Mouse (Mus musculus) hindbrain, embryonic 14.5 days (tissue): ENCODE measurements around the gene Tmeff1. TPM values are rescaled to one million over a fixed set of nuclear protein-coding genes. Genes with fewer than 3 reads are reported as not detected.

Source experiments
- ATAC-seq: fragments of 200-750 bp; cut with Nextera tagmentation; 2 replicates; pipeline ENCODE4 v1.8.0; 2017; ENCODE audit warnings: moderate number of reproducible peaks, mild to moderate bottlenecking, moderate TSS enrichment, moderate library complexity; ENCODE audit not compliant: low FRiP score
- DNase-seq: peaks from one replicate; pipeline ENCODE4 v3.0.0-alpha.2; 2015; ENCODE audit warnings: low spot score
- H3K27ac ChIP-seq: fragments of 300-500 bp; sonication (generic); 2 replicates; pipeline ENCODE4 v1.5.1; 2014; ENCODE audit warnings: mild to moderate bottlenecking, moderate library complexity
- H3K27me3 ChIP-seq: fragments of 300-500 bp; sonication (generic); 2 replicates; pipeline ENCODE4 v1.6.1; 2014; ENCODE audit warnings: mild to moderate bottlenecking, low read length, mixed read lengths; ENCODE audit not compliant: control insufficient read depth, insufficient read depth
- H3K36me3 ChIP-seq: fragments of 300-500 bp; sonication (generic); replicated peaks from 2 replicates; pipeline ENCODE4 v1.6.1; 2014; ENCODE audit not compliant: control insufficient read depth, insufficient read depth
- H3K4me1 ChIP-seq: fragments of 300-500 bp; sonication (generic); replicated peaks from 2 replicates; pipeline ENCODE4 v1.6.1; 2014; ENCODE audit warnings: antibody characterized with exemption, low read length, mixed read lengths; ENCODE audit not compliant: control insufficient read depth, insufficient read depth
- H3K4me2 ChIP-seq: fragments of 300-500 bp; sonication (generic); replicated peaks from 2 replicates; pipeline ENCODE4 v1.6.1; 2014; ENCODE audit warnings: mild to moderate bottlenecking, moderate library complexity
- H3K4me3 ChIP-seq: fragments of 300-500 bp; sonication (generic); replicated peaks from 2 replicates; pipeline ENCODE4 v1.5.1; 2014; ENCODE audit warnings: mild to moderate bottlenecking, low read length
- H3K9ac ChIP-seq: fragments of 300-500 bp; sonication (generic); 2 replicates; pipeline ENCODE4 v1.6.1; 2014
- H3K9me3 ChIP-seq: fragments of 300-500 bp; sonication (generic); 2 replicates; pipeline ENCODE4 v1.6.1; 2016; ENCODE audit warnings: low read length; ENCODE audit not compliant: control insufficient read depth
- WGBS: fragments of 180-500 bp; shearing (Covaris S2); extraction: QIAGEN DNeasy Blood & Tissue Kit; methylation state at CpG from one replicate; pipeline ENCODE4 v1.1.7; 2014; 5-methylcytosine and 5-hydroxymethylcytosine counted together
- polyA plus RNA-seq: library from polyadenylated mRNA; unstranded; fragments of >200 nt; fragmentation: Nextera tagmentation; extraction: Ambion mirVana; gene quantifications from 2 replicates; pipeline ENCODE4 v1.2.1, GENCODE M21; 2014

The Tmeff1 gene
- polyA plus RNA-seq, 1 experiment from 2014 or later = 333 TPM

DNA sequence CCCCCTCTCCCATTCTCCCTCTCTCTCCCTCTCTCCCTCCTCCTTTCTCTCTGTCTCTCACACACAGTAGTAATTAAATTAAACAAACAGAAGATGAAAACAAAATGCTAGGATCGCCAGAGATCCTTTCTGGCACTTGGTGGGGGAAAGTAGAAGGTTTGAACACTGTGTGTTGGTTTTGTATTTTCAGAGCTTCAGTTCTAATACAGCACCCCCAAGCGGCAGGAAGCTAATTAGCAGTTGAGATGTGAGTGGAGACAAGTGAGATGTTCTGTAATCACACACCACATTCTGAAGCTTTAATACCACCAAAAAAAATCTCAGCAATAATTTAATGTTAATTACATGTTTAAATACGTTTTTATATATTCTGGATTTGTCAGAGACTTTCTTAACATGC lies 29.2 kb upstream of the Tmeff1 start:
- H3K4me2 ChIP-seq = no peak overlapping the region
- H3K4me1 ChIP-seq = no peaks in the 10 kb centered on the region
- no peak overlapping the region for H3K4me3 ChIP-seq
- no peaks in the 10 kb centered on the region for H3K27me3 ChIP-seq
- peak; percentile 57 for DNase-seq
- H3K9ac ChIP-seq = no peak overlapping the region
- no peak for ATAC-seq
- H3K9me3 ChIP-seq = no peaks in the 10 kb centered on the region
- H3K27ac ChIP-seq = no peak overlapping the region
- peaks cover 31% of the 10 kb centered on the region for H3K36me3 ChIP-seq
- WGBS = 29% methylated on average over 3 of the region's 3 CpGs

- H3K27me3 ChIP-seq = no peaks in the 10 kb centered on the region
- no peak overlapping the region for H3K9ac ChIP-seq
- H3K4me1 ChIP-seq = no peaks in the 10 kb centered on the region
- no peaks in the 10 kb centered on the region for H3K9me3 ChIP-seq
- no peak overlapping the region for H3K27ac ChIP-seq
- WGBS = 73% methylated on average over 14 of the region's 14 CpGs
- peaks cover 41% of the 10 kb centered on the region for H3K36me3 ChIP-seq
- no peak for DNase-seq
- ATAC-seq = no peak
- H3K4me2 ChIP-seq = no peak overlapping the region
- H3K4me3 ChIP-seq = no peak overlapping the region
Observed at GRCm38 (mm10) chr4:48559652-48560051, 25.3 kb upstream of the Tmeff1 start.

DNA sequence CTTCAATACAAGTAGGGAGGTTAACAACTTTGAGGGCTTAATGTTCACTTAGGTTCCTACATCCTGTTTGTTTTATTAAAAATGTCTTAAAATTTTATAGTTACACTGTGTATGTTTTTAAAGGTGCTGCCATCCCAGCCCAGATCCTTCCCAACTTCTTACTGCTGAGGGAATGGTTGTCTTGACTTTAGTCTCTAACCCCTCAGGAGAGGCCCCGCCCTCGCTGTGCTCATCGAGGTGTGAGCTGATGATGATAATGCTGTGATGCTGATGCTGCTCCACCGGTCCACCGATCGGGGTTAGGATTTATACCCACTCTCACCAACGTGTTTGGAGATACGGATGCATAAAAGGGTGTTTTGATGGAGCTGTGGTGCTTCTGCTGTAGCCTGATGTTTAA lies 23.1 kb upstream of the Tmeff1 start:
- Histone ChIP-seq H3K27me3 (no peaks in the 10 kb centered on the region), H3K4me3 (no peak overlapping the region), H3K4me1 (no peaks in the 10 kb centered on the region), H3K36me3 (peaks cover 37% of the 10 kb centered on the region), H3K4me2 (no peak overlapping the region), H3K9me3 (no peaks in the 10 kb centered on the region), H3K27ac (no peak overlapping the region), H3K9ac (no peak overlapping the region)
- WGBS = 89% methylated on average over 8 of the region's 8 CpGs
- ATAC-seq = no peak
- DNase-seq = no peak

GRCm38 (mm10) chr4:48564962-48565361 lies 20.0 kb upstream of the Tmeff1 start:
- Histone ChIP-seq H3K36me3 (peaks cover 28% of the 10 kb centered on the region), H3K4me3 (no peak overlapping the region), H3K9me3 (no peaks in the 10 kb centered on the region), H3K27ac (no peak overlapping the region), H3K4me2 (no peak overlapping the region), H3K9ac (no peak overlapping the region), H3K4me1 (no peaks in the 10 kb centered on the region), H3K27me3 (no peaks in the 10 kb centered on the region)
- DNase-seq (no peak), ATAC-seq (no peak)

DNA sequence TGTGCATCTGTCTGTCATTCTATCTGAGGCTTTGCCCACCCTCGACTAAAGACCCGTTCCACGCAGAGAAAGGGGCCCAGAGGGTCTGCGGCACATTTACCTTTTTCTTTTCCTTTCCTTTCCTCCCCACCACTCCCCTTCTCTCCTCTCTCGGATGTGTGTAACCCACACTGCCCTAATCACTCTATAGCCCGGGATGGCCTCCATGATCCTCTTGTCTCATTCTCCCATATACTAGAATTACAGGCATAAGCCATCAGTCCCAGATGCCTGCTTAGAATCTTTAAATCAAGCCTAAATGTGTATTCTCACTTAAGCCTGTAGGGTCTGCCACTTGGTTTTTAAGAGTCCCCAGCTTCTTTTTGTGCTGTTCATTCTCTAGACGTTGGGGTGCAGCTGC lies 8.6 kb upstream of the Tmeff1 start:
- Histone ChIP-seq H3K36me3 (no peaks in the 10 kb centered on the region), H3K9ac (no peak overlapping the region), H3K4me2 (no peak overlapping the region), H3K4me3 (no peak overlapping the region), H3K4me1 (peaks cover 3% of the 10 kb centered on the region; the same call in 1 of the 2 replicates), H3K9me3 (no peaks in the 10 kb centered on the region), H3K27ac (no peak overlapping the region), H3K27me3 (no peaks in the 10 kb centered on the region)
- ATAC-seq (no peak), DNase-seq (no peak)
- WGBS = 89% methylated on average over 7 of the region's 7 CpGs

- Histone ChIP-seq H3K4me1 (peaks cover 4% of the 10 kb centered on the region; the same call in 1 of the 2 replicates), H3K27me3 (no peaks in the 10 kb centered on the region), H3K4me2 (no peak overlapping the region), H3K36me3 (no peaks in the 10 kb centered on the region), H3K9ac (no peak overlapping the region), H3K9me3 (no peaks in the 10 kb centered on the region), H3K4me3 (no peak overlapping the region), H3K27ac (no peak overlapping the region)
- ATAC-seq (no peak), DNase-seq (no peak)
- WGBS = 96% methylated on average over 1 of the region's 1 CpGs
Observed at GRCm38 (mm10) chr4:48577831-48578230, 7.1 kb upstream of the Tmeff1 start.

- H3K4me2 ChIP-seq = no peak overlapping the region
- WGBS = 59% methylated on average over 4 of the region's 4 CpGs
- H3K27ac ChIP-seq = no peak overlapping the region
- peaks cover 4% of the 10 kb centered on the region; the same call in 1 of the 2 replicates for H3K4me1 ChIP-seq
- H3K27me3 ChIP-seq = no peaks in the 10 kb centered on the region
- no peak overlapping the region for H3K9ac ChIP-seq
- no peak overlapping the region for H3K4me3 ChIP-seq
- DNase-seq = no peak
- no peaks in the 10 kb centered on the region for H3K36me3 ChIP-seq
- H3K9me3 ChIP-seq = no peaks in the 10 kb centered on the region
- no peak for ATAC-seq
Observed at GRCm38 (mm10) chr4:48578399-48578798, 6.6 kb upstream of the Tmeff1 start.

- ATAC-seq (no peak), DNase-seq (no peak)
- H3K36me3 ChIP-seq = no peaks in the 10 kb centered on the region
- WGBS = 66% methylated on average over 6 of the region's 6 CpGs
- no peaks in the 10 kb centered on the region for H3K9me3 ChIP-seq
- no peak overlapping the region for H3K27ac ChIP-seq
- H3K27me3 ChIP-seq = no peaks in the 10 kb centered on the region
- no peak overlapping the region for H3K9ac ChIP-seq
- no peak overlapping the region for H3K4me2 ChIP-seq
- H3K4me1 ChIP-seq = peaks cover 13% of the 10 kb centered on the region; the same call in 1 of the 2 replicates
- no peak overlapping the region for H3K4me3 ChIP-seq
Observed at GRCm38 (mm10) chr4:48579475-48580110, 5.4 kb upstream of the Tmeff1 start.

DNA sequence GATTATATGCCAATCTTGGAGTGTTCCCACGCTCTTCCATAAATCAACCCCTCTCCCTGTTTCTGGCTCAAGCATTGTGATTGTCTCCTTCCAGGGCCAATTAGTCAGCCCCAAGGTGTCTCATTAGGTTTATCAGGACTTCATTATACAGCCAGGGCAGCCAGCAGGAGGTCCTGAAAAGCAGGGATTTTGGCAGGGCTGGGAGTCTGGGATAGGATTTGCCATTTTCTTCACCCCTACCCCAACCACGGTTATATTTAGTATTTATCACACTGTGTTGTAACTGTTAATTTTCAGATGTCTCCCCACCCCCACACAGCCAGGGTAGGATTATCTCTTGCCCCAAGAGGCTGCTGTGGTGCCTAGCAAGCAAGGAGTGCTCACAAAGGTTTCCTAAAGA lies 3.8 kb upstream of the Tmeff1 start:
- Histone ChIP-seq H3K27me3 (no peaks in the 10 kb centered on the region), H3K9me3 (no peaks in the 10 kb centered on the region), H3K4me2 (no peak overlapping the region), H3K4me1 (peaks cover 13% of the 10 kb centered on the region; the same call in 1 of the 2 replicates), H3K36me3 (no peaks in the 10 kb centered on the region), H3K4me3 (no peak overlapping the region), H3K27ac (no peak overlapping the region), H3K9ac (no peak overlapping the region)
- DNase-seq (no peak), ATAC-seq (no peak)
- WGBS = 22% methylated on average over 2 of the region's 2 CpGs

- Histone ChIP-seq H3K4me2 (no peak overlapping the region), H3K4me3 (no peak overlapping the region), H3K36me3 (no peaks in the 10 kb centered on the region), H3K27ac (no peak overlapping the region), H3K9me3 (no peaks in the 10 kb centered on the region), H3K27me3 (no peaks in the 10 kb centered on the region), H3K9ac (no peak overlapping the region), H3K4me1 (peaks cover 14% of the 10 kb centered on the region)
- WGBS = 46% methylated on average over 2 of the region's 3 CpGs
- no peak for ATAC-seq
- DNase-seq = no peak
Observed at GRCm38 (mm10) chr4:48581993-48582392, 3.0 kb upstream of the Tmeff1 start.
